Mouse (Mus musculus): ENCODE results near the gene Enpep.

The Enpep gene

GRCm38 (mm10) chr3:129332586-129332985 lies at the start of gene Enpep:
Enpep (minus strand) TSS chr3:129332720.
- no peak for DNase-seq (ENCODE audit: low read depth, low spot score)

- no peak for DNase-seq (ENCODE audit: low read depth, low spot score)
These were observed 46.6 kb upstream of the Enpep start for GRCm38 (mm10) chr3:129379109-129379508.

DNA sequence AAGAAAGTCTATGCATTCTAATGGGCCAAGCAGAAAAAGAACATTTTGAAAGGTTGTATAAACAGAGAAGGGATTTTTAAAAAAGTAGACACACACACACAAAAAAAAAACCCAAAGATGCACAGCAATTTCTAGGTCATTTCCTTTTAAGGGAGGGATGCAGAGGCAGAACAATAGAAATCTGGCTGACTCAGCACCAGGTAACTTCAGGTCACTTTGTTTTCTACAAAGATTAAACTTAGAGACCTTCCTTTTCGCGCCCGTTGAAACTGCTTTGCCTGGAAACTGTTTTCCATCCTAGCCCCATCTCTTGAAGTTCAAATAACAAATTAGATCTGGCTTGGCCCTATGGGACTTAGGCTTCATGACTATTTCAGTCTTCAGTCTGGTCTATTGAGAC lies 42.6 kb upstream of the Enpep start:
- no peak for DNase-seq (ENCODE audit: low read depth, low spot score)

DNA sequence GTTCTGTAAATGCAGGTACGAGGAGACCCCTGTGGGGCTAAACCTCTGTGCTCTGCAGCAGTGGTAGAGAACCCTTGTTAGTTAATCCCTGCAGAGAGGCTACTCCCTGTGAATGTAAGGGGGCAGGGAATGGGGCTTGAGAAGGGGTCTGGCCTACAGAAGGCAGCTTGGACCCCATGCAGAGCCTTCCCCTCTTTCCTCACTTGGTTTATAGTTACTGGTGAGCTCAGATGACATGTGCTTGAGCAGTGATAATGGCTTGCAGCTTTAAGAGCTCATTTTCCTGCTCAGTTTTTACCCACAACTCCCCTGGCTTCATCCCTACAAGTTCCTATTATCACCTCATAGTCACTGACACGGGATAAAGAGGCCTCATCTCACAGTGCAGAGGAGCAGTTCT lies 40.6 kb upstream of the Enpep start:
- no peak for DNase-seq (ENCODE audit: low read depth, low spot score)

DNA sequence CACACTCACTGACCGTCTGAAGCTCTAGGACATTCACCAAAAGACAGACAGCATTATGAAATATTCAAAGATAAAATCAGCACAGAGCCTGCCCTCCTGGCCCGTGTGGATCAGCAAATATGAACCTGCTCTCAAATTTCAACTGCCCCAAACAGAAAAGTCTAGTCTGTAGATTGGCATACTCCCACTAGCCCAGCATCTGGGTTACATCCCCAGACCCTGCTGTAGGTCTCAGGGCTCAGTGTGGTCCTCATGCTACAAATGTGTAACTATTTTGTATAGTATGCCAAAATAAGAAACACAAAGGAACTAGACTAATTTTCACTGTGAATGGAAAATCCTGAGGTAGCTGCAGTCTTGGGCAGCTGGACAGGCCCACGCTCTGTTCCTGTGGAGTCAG lies 37.0 kb upstream of the Enpep start:
- DNase-seq (ENCODE audit: low read depth, low spot score): no peak

DNA sequence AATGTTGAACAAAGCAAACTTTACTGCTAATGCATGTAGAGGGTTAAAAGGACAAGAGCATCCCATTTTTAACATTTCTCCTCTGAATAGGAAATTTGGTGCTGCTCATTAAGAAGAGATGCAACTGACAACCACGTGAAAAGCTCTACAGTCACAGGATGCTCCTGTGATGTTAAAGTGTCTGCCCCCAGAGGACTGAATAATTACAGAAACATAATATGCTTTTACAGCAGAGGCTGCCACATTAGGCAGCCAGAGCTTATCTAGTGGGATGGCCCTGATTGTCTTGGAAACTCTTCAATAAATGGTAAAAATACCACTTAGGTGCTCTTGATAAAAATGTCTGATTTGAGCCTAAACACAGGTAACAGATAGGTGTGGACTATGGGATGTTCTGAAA lies 33.4 kb upstream of the Enpep start:
- no peak for DNase-seq (ENCODE audit: low read depth, low spot score)

GRCm38 (mm10) chr3:129364818-129365390 lies 32.4 kb upstream of the Enpep start:
- DNase-seq (ENCODE audit: low read depth, low spot score): peak; percentile 50

- DNase-seq (ENCODE audit: low read depth, low spot score): no peak
These were observed 30.9 kb upstream of the Enpep start for GRCm38 (mm10) chr3:129363426-129363825.

DNA sequence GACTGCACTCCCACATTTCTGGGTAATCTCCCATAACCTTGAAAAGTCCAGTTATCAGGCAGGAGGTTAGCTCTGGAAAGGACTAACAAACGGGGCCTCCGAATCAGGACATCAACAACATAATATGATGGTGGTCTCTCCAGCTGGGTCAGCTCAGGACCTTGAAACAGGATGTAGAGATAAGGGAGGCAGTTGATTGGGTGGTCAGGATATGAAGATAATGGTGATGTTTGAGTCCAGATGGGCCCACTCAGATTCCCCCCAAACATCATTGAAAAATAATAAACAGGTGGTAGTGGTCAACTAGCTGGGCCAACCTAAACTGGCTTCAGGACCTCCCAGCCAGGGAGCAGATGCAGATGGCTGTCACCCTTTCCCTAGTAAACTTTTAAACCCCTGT lies 25.6 kb upstream of the Enpep start:
- no peak for DNase-seq (ENCODE audit: low read depth, low spot score)

DNA sequence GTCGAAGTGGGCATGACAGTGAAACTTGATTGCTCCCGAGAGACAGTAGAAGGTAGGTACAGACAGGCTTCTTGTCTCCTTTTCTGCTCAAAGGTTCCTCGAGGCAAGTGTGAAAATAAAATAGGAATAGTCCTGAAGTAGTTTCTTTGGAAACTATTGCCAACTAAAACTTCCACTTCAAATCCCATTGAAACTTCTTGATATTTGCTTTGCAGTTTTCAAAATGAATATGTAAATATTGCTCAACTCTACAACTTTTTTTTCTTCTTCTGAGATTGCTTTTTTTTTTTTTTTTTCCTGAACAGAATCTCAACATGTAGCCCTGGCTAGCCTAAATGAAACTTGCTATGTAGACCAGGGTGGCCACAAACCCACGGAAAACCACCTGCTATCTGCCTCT lies 21.4 kb upstream of the Enpep start:
- no peak for DNase-seq (ENCODE audit: low read depth, low spot score)

DNA sequence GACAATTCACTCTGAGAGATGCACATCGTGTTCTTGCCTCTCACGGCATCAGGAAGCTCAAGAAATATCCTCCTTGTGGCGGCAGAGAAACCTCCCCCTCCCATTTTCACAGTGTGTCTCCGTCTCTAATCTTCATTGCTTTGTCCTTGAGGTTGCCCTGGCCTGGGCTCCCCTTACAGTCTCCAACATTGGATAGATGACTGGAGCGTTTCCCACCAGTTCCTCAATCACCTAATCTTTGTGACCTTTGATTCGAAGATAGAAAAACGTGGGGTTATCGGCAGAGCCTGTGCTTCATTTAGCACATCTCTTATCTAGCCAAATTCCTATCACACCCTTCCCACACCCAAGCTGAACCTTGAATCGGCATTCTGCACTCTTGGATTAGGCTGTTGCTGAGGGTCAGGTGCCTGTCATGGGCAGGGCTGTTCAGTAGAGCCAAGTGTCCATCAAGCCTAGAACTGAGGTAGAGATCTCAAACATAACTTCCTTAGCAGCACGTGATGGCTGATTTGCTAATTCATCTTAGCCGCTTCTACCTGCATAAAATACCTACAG lies 18.9 kb upstream of the Enpep start:
- no peak for DNase-seq (ENCODE audit: low read depth, low spot score)

DNA sequence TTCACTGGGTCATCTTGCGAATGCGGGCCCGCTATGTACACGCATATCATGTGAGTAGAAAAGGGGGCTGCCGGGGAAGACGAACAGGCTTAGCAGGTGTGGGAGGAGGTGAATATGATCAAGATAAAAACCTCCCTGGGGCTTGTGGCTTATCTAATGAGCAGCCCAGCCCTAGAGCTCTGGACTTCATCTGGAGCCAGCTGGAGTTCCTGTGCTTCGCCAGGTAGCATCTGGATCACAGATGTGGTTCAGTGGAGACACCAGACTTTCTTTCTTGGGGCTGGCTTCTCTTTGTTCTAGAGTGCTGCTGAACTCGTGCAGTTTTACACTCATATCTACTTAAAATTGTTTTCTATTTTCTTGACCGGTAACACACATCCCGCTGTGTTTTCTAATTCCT lies 14.8 kb upstream of the Enpep start:
- no peak for DNase-seq (ENCODE audit: low read depth, low spot score)

- peak; percentile 7 for DNase-seq (ENCODE audit: low read depth, low spot score)
These were observed 10.2 kb upstream of the Enpep start for GRCm38 (mm10) chr3:129342767-129343166.

GRCm38 (mm10) chr3:129341066-129341465 lies 8.5 kb upstream of the Enpep start:
- peak; percentile 89 for DNase-seq (ENCODE audit: low read depth, low spot score)

DNA sequence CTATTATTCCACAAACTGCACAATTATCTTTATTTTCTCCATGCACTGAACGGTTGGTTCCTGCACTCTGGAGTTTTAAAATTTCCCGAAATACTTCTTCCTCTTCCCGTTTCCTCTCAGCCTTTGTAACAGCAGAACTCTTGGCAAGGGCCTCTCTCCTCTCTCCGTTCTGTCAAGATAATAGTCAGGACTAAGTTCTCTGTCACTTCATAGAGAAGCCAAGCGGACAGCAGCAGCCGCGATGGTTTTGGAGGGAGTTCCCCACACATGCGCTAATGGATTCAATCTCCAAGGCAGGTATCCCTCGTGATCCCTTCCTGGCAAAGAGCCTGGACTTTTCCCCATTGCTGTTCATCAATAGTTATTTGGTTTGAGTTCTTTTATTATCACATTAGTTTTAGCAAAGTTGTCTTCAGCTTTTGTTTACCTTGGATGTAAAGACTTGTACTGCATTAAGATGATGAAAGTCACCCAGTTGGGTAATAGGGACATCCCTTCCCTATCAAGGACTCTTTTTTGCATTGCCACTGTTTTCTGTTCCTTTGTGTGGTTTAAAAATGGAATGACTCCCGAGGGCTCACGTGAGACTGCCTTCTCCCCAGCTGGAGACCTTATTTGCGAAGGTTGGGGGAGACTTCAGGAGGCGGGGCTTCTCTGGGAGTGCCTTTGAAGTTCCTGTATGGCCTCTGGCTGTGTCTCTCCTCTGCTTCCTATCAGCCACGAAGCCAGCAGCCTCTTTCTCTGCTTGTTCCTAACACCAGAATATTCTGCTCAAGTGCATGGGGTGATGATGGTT lies 6.0 kb upstream of the Enpep start:
- peak; percentile 55 for DNase-seq (ENCODE audit: low read depth, low spot score)

DNA sequence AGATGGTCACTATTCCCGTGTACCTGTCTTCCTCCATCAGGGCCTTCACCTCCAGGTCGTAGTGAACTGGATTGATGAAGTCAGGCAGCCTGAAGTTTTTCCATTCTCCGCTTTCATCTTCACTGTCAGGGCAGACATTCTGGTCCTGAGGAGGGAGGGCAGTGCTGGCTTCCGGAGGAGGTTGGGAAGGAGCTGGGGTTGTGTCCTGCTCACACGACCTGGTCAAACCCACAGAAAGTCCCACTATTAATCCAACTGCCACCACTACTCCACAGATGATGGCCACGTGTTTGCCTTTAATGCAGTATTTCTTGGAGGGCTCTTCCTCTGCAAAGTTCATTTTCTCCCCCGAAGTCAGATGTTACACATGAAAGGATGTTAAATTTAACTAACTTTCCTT lies 378 bp downstream of the Enpep start:
- no peak for DNase-seq (ENCODE audit: low read depth, low spot score)

DNA sequence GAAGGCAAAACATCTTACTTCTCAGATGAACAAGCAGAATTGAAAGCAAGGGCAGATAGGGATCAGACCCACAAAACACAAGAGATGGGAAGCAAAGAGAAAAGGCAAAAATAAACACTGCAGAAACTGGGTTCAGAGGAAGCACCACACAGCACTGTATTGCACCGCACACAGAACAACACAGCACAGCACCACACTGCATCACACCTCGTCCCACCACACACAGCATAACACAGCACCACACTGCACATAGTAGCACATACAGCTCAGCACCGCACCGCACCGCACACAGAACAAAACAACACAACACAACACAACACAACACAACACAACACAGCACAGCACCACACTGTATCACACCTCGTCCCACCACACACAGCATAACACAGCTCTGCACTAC lies 1.1 kb downstream of the Enpep start:
- no peak for DNase-seq (ENCODE audit: low read depth, low spot score)

DNA sequence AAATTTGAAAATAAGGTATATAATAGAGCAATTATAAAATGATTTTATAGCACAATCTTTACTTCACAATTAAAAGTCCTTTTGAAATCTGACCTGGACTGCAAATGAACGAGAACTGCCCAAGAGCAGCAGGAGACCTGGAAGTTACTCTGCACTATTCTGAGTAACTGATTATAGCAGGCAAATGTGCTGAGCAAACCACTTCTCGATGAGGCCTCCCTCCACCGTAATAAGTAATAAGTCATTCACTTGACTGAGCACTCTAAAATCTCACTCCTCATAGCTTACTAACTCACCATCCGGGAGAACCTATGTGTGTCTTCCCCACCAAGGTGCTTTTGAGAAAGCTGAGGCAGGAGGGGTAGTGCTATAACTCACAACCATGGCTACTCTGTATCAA lies 4.5 kb downstream of the Enpep start:
- no peak for DNase-seq (ENCODE audit: low read depth, low spot score)

- no peak for DNase-seq (ENCODE audit: low read depth, low spot score)
These were observed 10.9 kb downstream of the Enpep start for GRCm38 (mm10) chr3:129321585-129321984.

GRCm38 (mm10) chr3:129317032-129317729 lies 15.3 kb downstream of the Enpep start:
- peak; percentile 29 for DNase-seq (ENCODE audit: low read depth, low spot score)

GRCm38 (mm10) chr3:129313671-129314415 lies 18.7 kb downstream of the Enpep start:
- no peak for DNase-seq (ENCODE audit: low read depth, low spot score)

DNA sequence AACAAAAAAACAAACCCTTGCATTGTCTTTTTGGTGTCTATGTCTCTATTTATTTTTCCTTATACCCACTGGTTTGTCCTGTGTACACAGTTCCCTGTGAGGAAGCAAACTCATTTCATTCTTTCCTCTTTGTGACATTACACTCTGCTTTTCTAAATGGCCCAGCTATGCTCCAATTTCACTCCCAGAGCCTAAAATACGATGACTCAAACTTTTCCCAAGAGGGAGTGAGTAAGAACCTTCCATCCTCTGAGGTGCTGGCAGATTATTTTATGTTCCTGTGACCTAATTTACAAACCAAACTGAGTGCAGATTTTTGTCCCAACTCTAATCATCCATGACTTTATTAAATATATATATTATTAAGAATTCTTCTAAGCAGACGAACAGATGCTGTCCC lies 19.3 kb downstream of the Enpep start:
- no peak for DNase-seq (ENCODE audit: low read depth, low spot score)
